Mouse (Mus musculus) right cerebral cortex, adult 2 months (tissue): ENCODE results near the gene Vmn2r86.
"Not testable (repeated sequence)": the region's sequence is repeated elsewhere in the genome, so short reads cannot be mapped to it uniquely, and the experiment has no call there.

ENCODE experiments used
- DNase-seq, 2 experiments: peaks; one replicate each; pipeline ENCODE4 v3.0.0; 2021 to 2022; ENCODE audit warnings: low spot score in 2 of 2

Vmn2r86 gene

GRCm38 (mm10) chr10:130455950-130456349 is at the start of gene Vmn2r86:
Gene Vmn2r86 (minus strand): TSS chr10:130456050.
- not testable (repeated sequence) for DNase-seq

GRCm38 (mm10) chr10:130497296-130497695 is 41.4 kb upstream of the Vmn2r86 start, which contains the start of gene Vmn2r87:
Gene Vmn2r87 (minus strand): TSS chr10:130497396.
- DNase-seq, result no peak

- peak; percentile 5 to 13 for DNase-seq
Observed at GRCm38 (mm10) chr10:130470311-130470760, 14.5 kb upstream of the Vmn2r86 start.

- DNase-seq, result no peak
Observed at GRCm38 (mm10) chr10:130444776-130445175, 11.1 kb downstream of the Vmn2r86 start.

- DNase-seq, result not testable (repeated sequence)
Observed at GRCm38 (mm10) chr10:130434185-130434898, 21.5 kb downstream of the Vmn2r86 start.

- not testable (repeated sequence) for DNase-seq
Observed at GRCm38 (mm10) chr10:130429603-130430002, 26.2 kb downstream of the Vmn2r86 start, which contains the start of gene Vmn2r85. Gene Vmn2r85 (minus strand): TSS chr10:130429703.

GRCm38 (mm10) chr10:130422368-130422767 is 33.5 kb downstream of the Vmn2r86 start:
- not testable (repeated sequence) for DNase-seq

- no peak for DNase-seq
Observed at GRCm38 (mm10) chr10:130420401-130420800, 35.4 kb downstream of the Vmn2r86 start.

GRCm38 (mm10) chr10:130419954-130420353 is 35.9 kb downstream of the Vmn2r86 start:
- not testable (repeated sequence) for DNase-seq

- DNase-seq, result not testable (repeated sequence)
Observed at GRCm38 (mm10) chr10:130416352-130416751, 39.5 kb downstream of the Vmn2r86 start.

- not testable (repeated sequence) for DNase-seq
Observed at GRCm38 (mm10) chr10:130412167-130412698, 43.6 kb downstream of the Vmn2r86 start.

GRCm38 (mm10) chr10:130394232-130394631 is 61.6 kb downstream of the Vmn2r86 start, which contains the start of gene Vmn2r84:
Gene Vmn2r84 (minus strand): TSS chr10:130394332.
- DNase-seq, result no peak
